Mouse (Mus musculus): Measurements from ENCODE around the gene Smg8. TPM values are rescaled to one million over a fixed set of nuclear protein-coding genes. Genes with fewer than 3 reads are reported as not detected.

The Smg8 gene
- total and polyA plus RNA-seq, 3 experiments = 21.5 to 29.4 (median 27.9) TPM

GRCm38 (mm10) chr11:87046968-87047367 lies 39.6 kb downstream of the Smg8 start:
- H3K4me1 ChIP-seq (ENCODE audit: control insufficient read depth in 1 of 2, insufficient read depth in 2 of 2) = no peaks in the 10 kb centered on the region
- H3K4me3 ChIP-seq (replicated peaks in 1 of 3; ENCODE audit: low read depth in 2 of 3, low read length in 2 of 3, poor library complexity in 1 of 3) = no peak overlapping the region
- H3K27ac ChIP-seq (ENCODE audit: insufficient read depth, low read depth) = no peak overlapping the region
- no peak overlapping the region for H3K9ac ChIP-seq (ENCODE audit: insufficient read depth, low read depth)
- H3K9me3 ChIP-seq (replicated peaks; ENCODE audit: low read length) = no peaks in the 10 kb centered on the region
- H3K79me2 ChIP-seq (replicated peaks; ENCODE audit: control insufficient read depth, extremely low read depth, insufficient read depth, poor library complexity, severe bottlenecking) = no peaks in the 10 kb centered on the region
- no peaks in the 10 kb centered on the region for H3K27me3 ChIP-seq (replicated peaks)
- in situ Hi-C loops (cut with MboI; ENCODE audit: low pct_ligation_motif_present, low pct_unique_long_range_greater_than_20kb, low sequenced_read_pairs) (no loop called here), dilution Hi-C loops (cut with MboI; ENCODE audit: extremely low pct_ligation_motif_present, extremely low pct_unique_long_range_greater_than_20kb, low sequenced_read_pairs) (no loop called here)
- no peak overlapping the region for H3K4me2 ChIP-seq (ENCODE audit: insufficient read depth, low read depth, poor library complexity, severe bottlenecking)
- H3K36me3 ChIP-seq (replicated peaks in 1 of 2; ENCODE audit: control insufficient read depth in 1 of 2, insufficient read depth in 1 of 2, low read length in 1 of 2) = no peaks in the 10 kb centered on the region
- no peak for DNase-seq (ENCODE audit: extremely low read depth)
- TF ChIP-seq UBTF (IDR thresholded peaks at IDR 0.05; ENCODE audit: low read depth, low read length) = no peak
- no peak for TF ChIP-seq ZNF384 (IDR thresholded peaks at IDR 0.05; ENCODE audit: low read depth, low read length)
- TF ChIP-seq MAFK (IDR thresholded peaks at IDR 0.05; ENCODE audit: insufficient replicate concordance, low read length) = no peak
- no peak for TF ChIP-seq POLR2AphosphoS2 (IDR thresholded peaks at IDR 0.05; ENCODE audit: low read depth, low read length)
- no peak for TF ChIP-seq SMC3 (IDR thresholded peaks at IDR 0.05; ENCODE audit: low read depth, low read length)
- TF ChIP-seq USF1 (IDR thresholded peaks at IDR 0.05; ENCODE audit: low read depth, low read length) = no peak
- no peak for TF ChIP-seq MAX (IDR thresholded peaks at IDR 0.05; ENCODE audit: low read length)
- TF ChIP-seq TCF12 (IDR thresholded peaks at IDR 0.05; ENCODE audit: low read depth, low read length) = no peak
- no peak for TF ChIP-seq ELF1 (IDR thresholded peaks at IDR 0.05; ENCODE audit: low read depth, low read length)
- TF ChIP-seq CHD1 (IDR thresholded peaks at IDR 0.05; ENCODE audit: low read depth, low read length) = no peak
- no peak for TF ChIP-seq POLR2A (IDR thresholded peaks at IDR 0.05; ENCODE audit: low read depth, low read length)
- TF ChIP-seq MEF2A (IDR thresholded peaks at IDR 0.05; ENCODE audit: borderline replicate concordance, low read depth, low read length) = no peak
- no peak for TF ChIP-seq CHD2 (IDR thresholded peaks at IDR 0.05; ENCODE audit: low read length)
- TF ChIP-seq TBP (conservative IDR thresholded peaks at IDR 0.05; ENCODE audit: low read depth, low read length) = no peak
- TF ChIP-seq MAZ (IDR thresholded peaks at IDR 0.05; ENCODE audit: low read depth, low read length) = no peak
- no peak for TF ChIP-seq E2F4 (IDR thresholded peaks at IDR 0.05; ENCODE audit: insufficient replicate concordance, low read depth, low read length)

- Histone ChIP-seq H3K79me2 (replicated peaks; ENCODE audit: control insufficient read depth, extremely low read depth, insufficient read depth, poor library complexity, severe bottlenecking) (no peaks in the 10 kb centered on the region), H3K27me3 (replicated peaks) (no peaks in the 10 kb centered on the region), H3K9ac (ENCODE audit: insufficient read depth, low read depth) (no peak overlapping the region), H3K36me3 (replicated peaks in 1 of 2; ENCODE audit: control insufficient read depth in 1 of 2, insufficient read depth in 1 of 2, low read length in 1 of 2) (no peaks in the 10 kb centered on the region), H3K4me3 (replicated peaks in 1 of 3; ENCODE audit: low read depth in 2 of 3, low read length in 2 of 3, poor library complexity in 1 of 3) (no peak overlapping the region), H3K9me3 (replicated peaks; ENCODE audit: low read length) (no peaks in the 10 kb centered on the region), H3K4me1 (ENCODE audit: control insufficient read depth in 1 of 2, insufficient read depth in 2 of 2) (peaks cover 2 to 16% of the 10 kb centered on the region in 2 experiments; a peak in 3 of 4 replicates), H3K27ac (ENCODE audit: insufficient read depth, low read depth) (no peak overlapping the region), H3K4me2 (ENCODE audit: insufficient read depth, low read depth, poor library complexity, severe bottlenecking) (no peak overlapping the region)
- in situ Hi-C loops (cut with MboI; ENCODE audit: low pct_ligation_motif_present, low pct_unique_long_range_greater_than_20kb, low sequenced_read_pairs) (no loop called here), dilution Hi-C loops (cut with MboI; ENCODE audit: extremely low pct_ligation_motif_present, extremely low pct_unique_long_range_greater_than_20kb, low sequenced_read_pairs) (no loop called here)
- no peak for TF ChIP-seq IRF4 (IDR thresholded peaks at IDR 0.05; ENCODE audit: low read depth, low read length)
- no peak for TF ChIP-seq SMC3 (IDR thresholded peaks at IDR 0.05; ENCODE audit: low read depth, low read length)
- TF ChIP-seq TBP (conservative IDR thresholded peaks at IDR 0.05; ENCODE audit: low read depth, low read length) = no peak
- no peak for TF ChIP-seq MAX (IDR thresholded peaks at IDR 0.05; ENCODE audit: low read length)
- no peak for DNase-seq (ENCODE audit: extremely low read depth)
Observed at GRCm38 (mm10) chr11:87043052-87043451, 43.5 kb downstream of the Smg8 start.
